Mouse (Mus musculus) ES-CJ7 (cell line): Measurements from ENCODE around the gene Ppox.

Source experiments
- DNase-seq: peaks from one replicate; pipeline ENCODE4 v3.0.0; 2011; ENCODE audit warnings: low read depth, low spot score

The Ppox gene

DNA sequence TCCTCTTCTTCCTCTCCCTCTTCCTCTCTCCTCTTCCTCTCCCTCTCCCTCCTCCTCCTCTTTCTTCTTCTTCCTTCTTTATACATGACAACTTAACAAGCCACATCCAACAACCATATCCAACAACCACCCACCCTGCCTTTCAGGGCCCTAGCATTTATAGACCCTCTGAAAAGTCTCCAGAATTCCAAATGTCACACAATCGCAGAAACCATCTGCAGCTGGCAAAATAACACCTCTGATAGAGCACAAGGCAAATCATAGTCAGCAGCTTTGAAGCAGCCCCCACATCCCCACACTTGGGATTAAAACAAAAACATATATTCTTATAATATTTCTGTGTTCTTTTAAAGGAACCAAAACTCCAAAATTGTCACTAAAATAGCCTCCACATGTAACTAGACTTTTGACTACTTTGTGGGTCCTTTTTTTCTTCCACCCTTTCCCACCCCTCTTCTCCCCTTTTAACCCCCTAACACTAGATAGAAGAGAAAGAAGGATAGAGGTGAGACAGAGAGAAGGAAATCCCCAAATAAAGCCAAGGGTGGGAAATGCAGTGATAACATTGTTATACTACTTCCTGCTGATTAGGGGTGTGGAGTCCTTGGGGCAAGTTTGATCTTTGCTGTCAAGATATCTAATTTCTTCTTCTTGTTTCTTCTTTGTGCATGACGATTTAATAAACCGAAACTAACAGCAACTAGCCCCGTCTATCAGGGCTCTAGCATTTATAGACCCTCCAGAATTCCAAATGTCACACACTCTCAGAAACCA lies 14.8 kb downstream of the Ppox start:
- DNase-seq = no peak

DNA sequence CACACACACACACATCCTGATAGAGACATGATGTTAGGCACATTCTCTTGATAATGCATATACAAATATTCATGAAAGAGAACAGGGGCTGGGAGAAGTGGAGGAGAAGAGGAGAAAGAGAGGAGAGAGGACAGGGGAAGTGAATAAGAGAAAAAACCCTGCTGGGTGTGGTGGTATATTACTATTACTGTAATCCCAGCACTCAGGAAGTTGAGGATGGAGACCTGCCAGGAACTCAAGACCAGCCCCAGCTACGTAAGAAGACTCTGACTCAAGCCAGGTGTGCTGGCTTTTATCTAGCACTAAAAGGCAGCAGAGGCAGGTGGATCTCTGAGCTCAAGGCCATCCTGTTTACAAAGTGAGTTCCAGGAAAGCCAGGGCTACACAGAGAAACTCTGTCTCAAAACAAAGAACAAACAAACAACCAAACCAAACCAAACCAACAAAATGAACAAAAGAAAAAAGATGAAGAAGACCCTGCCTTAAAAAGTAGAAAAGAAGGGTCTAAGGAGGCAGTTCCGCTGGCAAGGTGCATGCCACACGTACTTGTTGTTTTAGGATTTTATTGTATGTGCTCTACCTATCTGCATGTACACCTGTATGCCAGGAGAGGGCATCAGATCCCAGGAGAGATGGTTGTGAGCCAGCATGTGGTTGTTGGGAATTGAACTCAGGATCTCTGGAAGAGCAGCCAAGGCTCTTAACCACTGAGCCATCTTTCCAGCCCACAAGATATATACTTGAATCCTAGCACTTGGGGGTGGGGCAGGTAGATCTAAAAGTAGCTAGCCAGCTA lies 17.1 kb downstream of the Ppox start:
- DNase-seq = peak; percentile 82

DNA sequence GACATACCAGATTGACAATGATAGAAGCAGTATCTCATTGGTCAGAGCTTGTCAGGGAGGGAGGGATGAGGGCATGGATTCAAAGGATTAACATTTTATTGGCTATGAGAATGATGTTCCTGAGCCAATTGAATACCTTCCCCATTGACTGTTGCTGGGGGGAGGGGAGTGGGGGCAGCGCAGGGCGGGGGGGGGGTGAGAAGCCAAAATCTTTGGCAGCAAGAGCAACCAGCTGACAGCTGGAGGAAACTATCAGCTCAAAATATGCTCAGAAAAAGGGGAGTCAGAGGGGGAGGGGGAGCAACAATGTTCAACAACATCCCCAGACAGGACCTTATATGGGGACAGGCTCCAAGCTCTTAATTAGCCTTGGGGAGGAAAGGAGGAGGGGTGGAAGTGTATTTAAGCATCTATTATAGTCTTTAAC lies 17.8 kb downstream of the Ppox start:
- DNase-seq = no peak

DNA sequence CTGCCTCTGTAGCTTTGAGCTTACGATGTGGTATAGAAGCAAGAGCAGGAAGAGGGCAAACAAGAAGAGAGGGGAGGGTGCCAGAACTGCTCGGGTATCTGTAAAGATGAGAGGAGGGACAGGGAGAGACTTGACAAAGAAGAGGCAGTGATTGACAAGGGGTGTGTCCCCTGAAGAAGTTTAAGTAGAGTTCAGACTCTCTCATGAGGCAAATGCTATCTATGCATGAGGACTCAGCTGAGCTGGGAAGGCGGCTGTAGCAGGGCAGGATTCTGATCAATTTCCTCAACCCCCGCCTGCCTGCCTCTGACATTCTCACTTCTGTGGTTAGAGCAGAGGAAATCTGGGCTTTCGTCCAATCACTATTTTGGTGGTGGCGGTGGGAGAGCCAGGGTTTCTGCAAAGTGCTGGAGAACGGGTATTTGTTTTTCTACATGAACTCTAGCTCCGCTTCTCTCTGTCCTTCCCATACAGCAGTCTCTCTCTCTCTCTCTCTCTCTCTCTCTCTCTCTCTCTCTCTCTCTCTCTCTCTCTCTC lies 18.3 kb downstream of the Ppox start:
- no peak for DNase-seq

DNA sequence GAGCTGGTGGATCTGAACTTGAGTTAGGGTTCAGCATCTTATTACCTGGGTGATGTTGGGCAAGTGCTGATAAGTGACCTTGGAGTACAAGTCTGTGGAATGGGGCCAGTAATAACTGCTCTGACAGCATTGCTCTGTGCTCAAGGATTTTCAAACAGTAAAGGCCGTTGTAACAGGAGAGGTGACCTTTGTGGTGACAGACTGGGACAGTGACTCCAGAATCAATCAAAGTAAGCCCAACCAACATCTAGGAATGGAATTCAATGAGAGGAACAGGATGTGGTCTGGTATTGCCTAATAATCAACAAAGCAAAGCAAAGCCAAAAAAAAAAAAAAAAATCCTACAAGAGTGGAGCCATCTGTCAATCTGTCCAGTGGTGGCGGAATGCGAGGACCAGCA lies 20.7 kb downstream of the Ppox start:
- DNase-seq = no peak

DNA sequence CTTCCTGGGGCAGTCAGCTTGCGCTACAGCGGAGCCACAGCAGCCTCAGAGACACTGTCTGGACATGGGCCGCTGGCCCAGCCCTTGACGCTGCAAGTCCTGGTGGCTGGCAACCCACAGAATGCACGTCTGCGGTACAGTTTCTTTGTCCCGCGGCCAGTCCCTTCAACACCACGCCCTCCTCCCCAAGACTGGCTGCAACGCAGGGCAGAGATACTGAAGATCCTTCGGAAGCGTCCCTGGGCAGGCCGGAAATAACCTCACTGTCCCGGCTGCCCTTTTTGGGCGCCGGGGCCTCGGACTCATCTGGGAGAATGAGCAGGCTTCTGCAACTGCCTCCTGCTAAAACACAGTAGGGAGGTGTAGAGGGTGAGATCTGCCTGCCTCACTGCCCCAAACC lies 22.1 kb downstream of the Ppox start:
- no peak for DNase-seq

DNA sequence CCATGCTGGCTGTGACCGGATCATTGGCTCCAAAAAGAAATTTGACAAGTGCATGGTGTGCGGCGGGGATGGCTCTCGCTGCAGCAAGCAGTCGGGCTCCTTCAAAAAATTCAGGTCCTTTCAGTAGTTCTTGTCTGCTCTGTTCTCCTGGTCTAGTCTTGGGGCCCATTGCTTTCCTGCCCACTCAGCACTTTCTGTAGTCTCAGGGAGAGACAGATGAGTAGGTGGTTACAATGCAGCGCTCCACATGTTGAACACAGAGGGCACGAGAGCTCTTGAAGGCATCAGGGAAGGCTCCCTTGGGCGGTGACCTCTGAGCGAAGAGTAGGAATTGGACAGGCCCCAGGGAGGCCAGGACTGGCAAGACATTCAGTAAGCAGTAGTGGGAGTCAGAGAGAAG lies 23.2 kb downstream of the Ppox start:
- DNase-seq = no peak

DNA sequence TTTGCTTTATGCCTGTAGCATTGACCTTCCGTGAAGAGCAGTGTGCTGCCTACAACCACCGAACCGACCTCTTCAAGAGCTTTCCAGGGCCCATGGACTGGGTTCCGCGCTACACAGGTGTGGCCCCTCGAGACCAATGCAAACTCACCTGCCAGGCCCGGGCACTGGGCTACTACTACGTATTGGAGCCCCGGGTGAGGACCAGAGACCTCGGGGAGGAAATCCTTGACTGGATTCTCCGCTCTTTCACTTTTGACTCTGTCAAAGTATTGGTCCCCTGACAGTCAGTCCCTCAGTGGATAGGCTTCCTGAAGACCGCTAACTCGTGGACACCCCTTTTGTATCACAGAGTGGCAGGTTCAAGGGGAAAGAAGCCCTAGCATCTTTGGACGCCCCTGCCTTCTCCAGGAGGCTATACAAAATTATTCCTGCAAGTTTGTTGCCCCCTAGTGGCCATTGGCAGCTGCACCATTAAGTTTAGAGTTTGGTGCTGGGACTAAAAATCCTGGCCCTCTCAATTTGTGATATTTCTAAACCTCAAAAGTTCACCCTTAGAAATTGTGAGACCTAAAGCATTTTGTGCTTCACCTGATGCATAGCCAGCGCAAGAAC lies 23.9 kb downstream of the Ppox start:
- peak; percentile 89 for DNase-seq

DNA sequence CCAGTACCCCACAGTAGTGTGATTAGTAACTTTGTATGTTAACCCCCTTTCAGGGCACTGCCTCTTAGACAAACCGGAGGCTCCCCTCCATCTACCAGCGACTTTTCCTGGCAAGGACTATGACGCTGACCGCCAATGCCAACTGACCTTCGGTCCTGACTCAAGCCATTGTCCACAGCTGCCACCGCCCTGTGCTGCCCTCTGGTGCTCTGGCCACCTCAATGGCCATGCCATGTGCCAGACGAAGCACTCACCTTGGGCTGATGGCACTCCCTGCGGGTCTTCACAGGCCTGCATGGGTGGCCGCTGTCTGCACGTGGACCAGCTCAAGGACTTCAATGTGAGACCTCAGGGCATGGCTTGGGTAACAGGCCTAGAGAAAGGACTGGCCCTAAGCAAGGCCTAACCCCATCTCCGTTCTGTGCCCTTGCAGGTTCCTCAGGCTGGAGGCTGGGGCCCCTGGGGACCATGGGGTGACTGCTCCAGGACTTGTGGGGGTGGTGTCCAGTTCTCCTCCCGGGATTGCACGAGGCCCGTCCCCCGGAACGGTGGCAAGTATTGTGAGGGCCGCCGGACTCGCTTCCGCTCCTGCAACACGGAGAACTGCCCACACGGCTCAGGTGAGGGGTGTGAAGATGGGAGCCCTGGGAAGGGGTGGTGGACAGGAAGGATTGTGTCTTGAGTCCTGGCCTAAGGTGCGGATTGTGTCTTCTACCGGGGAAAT lies 24.7 kb downstream of the Ppox start:
- DNase-seq = no peak

DNA sequence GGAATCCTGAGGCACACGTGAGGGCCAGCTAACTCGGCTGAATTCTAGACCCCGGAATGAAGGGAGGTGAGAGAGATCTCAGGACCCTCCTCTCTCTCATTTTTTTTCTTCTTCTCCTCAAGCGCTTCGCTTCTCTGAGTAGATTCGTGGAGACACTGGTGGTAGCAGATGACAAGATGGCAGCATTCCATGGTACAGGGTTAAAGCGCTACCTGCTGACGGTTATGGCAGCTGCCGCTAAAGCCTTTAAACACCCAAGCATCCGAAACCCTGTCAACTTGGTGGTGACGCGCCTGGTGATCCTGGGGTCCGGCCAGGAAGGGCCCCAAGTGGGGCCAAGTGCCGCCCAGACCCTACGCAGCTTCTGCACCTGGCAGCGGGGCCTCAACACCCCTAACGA lies 28.6 kb downstream of the Ppox start:
- DNase-seq = no peak

DNA sequence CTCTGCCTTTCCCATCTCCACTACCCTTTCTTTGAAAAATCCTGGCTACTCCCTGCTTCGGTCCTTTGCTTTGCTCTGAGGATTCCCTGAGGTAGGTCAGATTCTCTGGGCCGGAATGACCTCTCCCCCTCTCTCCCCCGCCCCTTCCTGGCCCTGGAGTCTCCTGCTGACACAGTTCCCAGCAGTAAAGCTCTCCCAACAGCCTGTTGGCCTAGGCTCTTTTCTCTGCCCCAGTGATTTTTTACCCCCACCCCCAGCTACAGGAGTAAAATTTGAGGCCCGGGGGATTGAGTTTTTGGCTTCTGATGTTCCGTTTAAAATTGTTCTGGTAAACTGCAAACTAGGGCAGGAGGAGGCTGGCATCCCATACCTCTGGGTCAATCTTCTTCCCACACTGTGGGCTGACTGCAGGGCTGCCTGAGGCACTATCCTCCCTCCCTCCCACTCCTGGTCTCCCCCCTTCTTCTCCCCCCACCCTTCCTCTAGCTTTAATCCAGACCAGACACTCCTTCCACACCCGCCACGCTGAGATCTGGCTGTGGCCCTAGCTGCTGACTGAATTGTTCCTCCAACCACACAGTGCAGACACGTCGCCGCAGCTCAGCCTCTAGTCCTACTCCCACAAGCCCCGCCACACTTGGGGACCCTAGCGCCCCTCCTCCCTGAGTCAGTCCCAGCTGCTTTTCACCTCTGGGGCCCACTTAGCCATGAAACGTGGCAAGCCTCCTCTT lies 29.2 kb downstream of the Ppox start:
- DNase-seq = peak; percentile 55

DNA sequence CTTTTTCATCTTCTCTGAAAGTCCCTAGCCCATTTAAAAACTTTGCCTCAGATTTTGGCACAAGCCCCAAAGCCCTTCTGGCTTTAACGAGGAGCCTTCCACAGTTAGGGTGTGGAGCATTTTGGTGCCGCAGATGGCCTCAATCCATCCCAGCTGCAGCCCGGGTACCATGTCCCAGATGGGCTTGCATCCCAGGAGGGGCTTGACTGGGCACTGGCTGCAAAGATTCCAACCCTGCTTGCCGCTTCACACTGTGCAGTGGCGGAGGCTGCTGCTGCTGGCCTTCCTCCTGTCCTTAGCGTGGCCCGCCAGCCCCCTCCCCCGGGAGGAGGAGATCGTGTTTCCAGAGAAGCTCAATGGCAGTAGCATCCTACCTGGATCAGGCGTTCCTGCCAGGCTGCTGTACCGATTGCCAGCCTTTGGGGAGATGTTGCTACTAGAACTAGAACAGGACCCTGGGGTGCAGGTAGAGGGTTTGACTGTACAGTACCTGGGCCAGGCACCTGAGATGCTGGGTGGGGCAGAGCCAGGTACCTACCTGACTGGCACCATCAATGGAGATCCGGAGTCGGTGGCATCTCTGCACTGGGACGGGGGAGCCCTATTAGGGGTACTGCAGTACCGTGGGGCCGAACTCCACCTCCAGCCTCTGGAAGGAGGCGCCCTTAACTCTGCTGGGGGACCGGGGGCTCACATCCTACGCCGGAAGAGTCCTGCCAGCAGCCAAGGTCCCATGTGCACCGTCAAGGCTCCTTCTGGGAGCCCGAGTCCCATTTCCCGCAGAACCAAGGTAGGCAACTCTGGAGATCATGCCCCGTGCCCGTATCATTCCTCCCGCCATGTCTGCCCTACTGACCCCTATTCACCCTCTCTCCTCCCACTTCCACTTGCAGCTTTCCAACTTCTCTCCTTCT lies 30.0 kb downstream of the Ppox start, which contains the start of gene Ndufs2:
Ndufs2 (minus strand) TSS at position 709 of the 914 bp plus-strand sequence.
- no peak for DNase-seq

DNA sequence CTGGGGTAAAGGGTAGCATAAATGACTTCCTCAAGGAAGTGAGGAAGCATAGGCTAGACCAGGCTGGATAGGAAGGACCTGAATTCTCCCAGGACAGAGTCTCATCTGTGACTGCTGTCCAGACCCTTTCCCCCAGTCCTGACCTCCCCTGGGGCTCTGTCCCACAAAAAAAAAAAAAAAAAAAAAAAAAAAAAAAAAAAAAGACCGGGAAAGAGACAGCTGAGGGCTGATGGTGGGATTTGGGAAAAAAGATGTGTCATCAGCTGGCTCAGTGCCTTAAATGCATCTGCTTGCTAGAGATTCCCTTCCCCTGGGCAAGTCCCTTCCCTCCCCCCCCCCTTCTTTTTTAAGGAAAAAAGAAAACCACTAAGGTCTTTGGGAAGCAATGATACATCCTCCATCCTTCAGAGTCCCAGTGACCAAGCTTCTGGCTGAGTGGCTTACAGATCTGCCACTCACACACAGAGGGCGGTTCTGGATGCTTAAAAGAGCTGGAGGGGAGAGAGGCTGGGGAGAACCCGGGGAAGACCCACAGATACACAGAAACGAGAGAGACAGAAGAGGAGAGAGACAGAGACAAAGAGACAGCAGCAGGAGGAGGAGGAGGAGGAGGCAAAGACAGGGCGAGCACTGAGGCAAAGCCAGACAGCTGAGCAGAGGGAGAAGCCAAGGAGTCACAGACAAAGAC lies 30.9 kb downstream of the Ppox start, which contains the start of gene Adamts4:
Adamts4 (plus strand) TSS at position 509 of the 688 bp plus-strand sequence.
- peak; percentile 30 for DNase-seq

DNA sequence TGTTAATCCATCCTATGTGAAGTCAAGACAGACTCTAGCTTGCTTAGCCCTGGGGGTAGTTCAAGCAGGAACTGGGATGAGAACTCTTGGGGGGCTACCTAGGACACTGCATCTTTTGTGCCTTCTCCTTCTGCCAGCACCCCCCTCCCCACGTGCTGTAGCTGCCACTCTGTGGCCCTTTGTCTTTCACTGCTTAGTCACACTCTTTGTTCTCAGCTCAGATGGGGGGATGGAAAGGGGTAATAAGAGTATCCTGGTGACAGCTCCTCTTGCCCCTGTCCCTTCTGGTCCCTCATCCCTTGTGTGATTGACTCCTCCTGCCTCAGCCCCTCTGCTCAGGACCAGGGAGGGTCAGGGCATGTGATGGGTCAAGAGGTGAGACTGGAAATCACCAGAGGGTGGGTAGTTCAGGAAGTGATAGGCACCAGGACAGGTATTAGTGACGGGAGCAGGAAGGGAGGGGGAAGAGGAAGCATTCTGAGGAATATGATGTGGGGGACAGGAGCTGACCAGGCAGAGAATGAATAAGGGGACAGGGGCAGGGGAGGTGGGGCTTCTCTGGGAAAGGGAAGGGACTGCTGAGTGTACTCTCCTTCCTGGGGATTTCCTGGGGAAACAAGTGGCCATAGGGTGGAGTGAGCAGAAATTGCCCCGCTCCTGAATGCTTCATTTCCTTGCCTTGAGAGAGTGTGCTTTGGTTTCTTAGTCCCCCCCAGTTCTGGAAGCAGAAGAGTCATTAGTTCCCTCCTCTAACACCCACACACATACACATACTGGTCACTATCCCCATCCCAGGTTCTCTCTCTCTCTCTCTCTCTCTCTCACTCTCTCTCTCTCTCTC lies 32.4 kb downstream of the Ppox start:
- DNase-seq = peak; percentile 44

DNA sequence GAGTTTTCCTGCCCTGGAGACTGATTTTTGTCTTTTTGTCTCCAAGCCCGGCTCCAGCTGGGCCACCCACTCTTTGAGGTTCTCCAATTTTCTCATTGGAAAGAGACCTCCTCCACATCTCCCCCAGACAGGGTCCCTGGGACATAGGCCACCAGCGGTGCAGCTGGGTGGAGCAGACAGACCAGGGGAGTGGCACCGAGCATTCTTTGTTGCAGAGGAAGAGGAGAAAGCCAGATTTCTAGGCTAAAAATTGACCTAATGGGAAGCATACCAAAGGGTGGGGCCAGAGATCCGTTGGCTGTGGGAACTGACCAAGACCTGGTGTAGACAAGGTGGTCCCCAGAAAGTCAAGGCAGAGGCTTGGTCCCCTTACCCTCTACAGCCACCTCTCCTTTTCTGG lies 33.1 kb downstream of the Ppox start:
- DNase-seq = peak; percentile 40

DNA sequence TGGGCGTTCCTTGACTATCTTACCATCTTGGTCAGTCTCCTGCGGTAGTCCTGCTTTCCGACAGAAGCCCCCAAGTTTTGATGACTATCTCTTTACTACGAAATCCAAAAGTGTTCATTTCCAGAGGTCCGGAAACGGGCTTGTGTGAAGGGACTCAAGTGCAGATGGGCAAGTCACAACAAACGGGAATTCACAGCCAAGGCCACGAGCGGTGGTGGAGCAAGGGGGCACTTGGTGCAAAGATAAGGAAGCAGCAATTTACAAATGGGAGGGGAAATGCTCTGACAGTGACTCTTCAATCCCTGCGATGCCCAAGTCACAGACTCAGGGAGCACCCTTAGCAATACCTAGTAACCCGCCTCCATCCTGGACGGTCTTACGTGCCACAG lies 33.5 kb downstream of the Ppox start:
- DNase-seq = no peak

DNA sequence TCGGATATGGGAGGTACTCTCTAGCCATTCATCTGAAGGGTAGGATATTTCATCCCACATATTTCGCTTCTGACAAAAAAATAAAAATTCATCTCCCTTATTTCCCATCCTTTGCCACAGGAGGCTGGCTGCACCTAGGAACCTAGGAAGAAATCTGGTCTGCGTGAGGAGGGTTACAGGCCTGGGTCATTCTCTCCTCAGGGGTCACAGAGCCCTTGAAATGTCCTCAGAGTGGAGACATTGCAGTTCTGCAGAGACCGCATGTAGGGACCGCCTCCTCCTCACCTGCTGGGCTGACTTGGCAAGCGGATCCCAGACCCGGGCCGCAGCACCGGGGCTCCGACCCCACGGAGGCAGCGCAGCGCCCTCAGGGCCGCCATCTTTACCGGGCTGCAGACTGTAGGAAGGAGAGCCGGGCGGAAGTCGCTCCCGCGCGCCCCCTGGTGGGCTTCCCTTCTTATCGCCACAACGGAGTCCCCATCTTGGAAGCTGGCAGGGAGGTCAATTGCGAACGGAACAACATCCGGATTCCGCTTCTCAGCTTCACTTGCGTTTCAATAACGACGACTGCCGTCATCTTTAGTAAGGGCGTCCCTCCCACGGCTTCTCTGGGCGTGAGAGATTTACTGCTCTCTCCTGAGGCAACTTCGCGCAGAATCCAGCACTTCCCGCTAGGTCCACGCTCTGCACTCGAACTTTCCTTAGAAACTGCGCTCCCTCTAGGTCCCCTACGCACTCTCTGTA lies 34.1 kb downstream of the Ppox start:
- DNase-seq = peak; percentile 99

DNA sequence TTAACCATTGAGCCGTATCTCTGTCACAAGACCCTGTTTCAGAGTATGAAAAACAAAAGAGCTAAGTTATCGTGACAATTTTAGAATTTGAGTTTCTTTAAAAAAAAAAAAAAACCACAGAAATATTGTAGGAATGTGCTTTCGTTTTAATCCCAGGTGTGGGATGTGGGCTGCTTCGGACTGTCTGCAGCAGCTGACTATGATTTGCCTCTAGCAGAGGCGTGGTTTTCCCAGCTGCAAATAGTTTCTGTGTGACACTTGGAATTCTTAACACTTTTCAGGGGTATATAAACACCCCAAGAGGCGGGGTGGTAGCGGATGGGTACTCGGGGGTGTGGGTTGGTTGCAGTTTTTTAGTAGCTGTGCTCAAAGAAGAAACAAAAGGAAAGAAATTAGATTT lies 35.6 kb downstream of the Ppox start:
- no peak for DNase-seq
